Mouse (Mus musculus): Measurements from ENCODE around the gene Gm21739. TPM values are rescaled to one million over a fixed set of nuclear protein-coding genes. Genes with fewer than 3 reads are reported as not detected.
"Not testable (repeated sequence)": the region's sequence is repeated elsewhere in the genome, so short reads cannot be mapped to it uniquely, and the experiment has no call there.

Gene Gm21739
- not detected for total RNA-seq (2021)
- long read RNA-seq, experiment 1, result 0 reads
- long read RNA-seq, experiment 2, result 0 reads

DNA sequence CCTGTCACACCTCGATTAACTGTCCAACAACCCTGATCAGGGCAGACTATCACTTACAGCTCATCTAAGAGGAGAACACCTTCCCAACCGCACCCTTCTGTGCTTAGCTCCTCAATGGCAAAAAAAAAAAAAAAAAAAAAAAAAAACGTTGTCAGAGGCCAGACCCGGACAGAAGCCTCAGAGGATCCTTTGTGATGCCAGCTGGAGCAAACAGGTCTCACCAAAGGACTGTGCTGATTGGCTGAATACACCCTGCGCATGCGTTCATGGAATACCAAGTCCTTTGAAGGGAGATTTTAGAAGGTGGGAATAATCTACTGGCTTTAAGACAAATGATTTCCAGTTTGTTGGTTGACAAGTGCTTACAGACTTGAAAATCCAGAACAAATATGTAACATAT is at the start of gene Gm21739:
Gene Gm21739, minus strand, starts transcription at position 101 of the 400 bp plus-strand sequence.
- H3K4me3 ChIP-seq; DNase-seq (ENCODE audit: extremely low spot score in 1 of 2, low spot score in 2 of 2); intact Hi-C loops (cut with DNase I); H3K27ac ChIP-seq: not testable (repeated sequence)

All from left cerebral cortex, adult 2 months (tissue).